Mouse (Mus musculus): ENCODE results near the gene Map4k5.

Gene Map4k5

GRCm38 (mm10) chr12:69892371-69893251 is at the start of gene Map4k5, which contains the start of gene Atl1:
Gene Map4k5 (minus strand): TSS chr12:69893200.
Gene Atl1 (plus strand): TSS chr12:69892614.
- DNase-seq (ENCODE audit: low read depth, low spot score) = peak; percentile 82

GRCm38 (mm10) chr12:69941655-69942329 is 48.8 kb upstream of the Map4k5 start:
- DNase-seq (ENCODE audit: low read depth, low spot score) = no peak

- DNase-seq (ENCODE audit: low read depth, low spot score) = no peak
Measured at GRCm38 (mm10) chr12:69939291-69939690, 46.3 kb upstream of the Map4k5 start.

GRCm38 (mm10) chr12:69937731-69938130 is 44.7 kb upstream of the Map4k5 start:
- DNase-seq (ENCODE audit: low read depth, low spot score) = no peak

- no peak for DNase-seq (ENCODE audit: low read depth, low spot score)
Measured at GRCm38 (mm10) chr12:69926716-69927115, 33.7 kb upstream of the Map4k5 start.

- DNase-seq (ENCODE audit: low read depth, low spot score) = peak; percentile 57
Measured at GRCm38 (mm10) chr12:69924012-69924411, 31.0 kb upstream of the Map4k5 start.

GRCm38 (mm10) chr12:69923603-69924002 is 30.6 kb upstream of the Map4k5 start:
- DNase-seq (ENCODE audit: low read depth, low spot score) = no peak

- no peak for DNase-seq (ENCODE audit: low read depth, low spot score)
Measured at GRCm38 (mm10) chr12:69923128-69923527, 30.1 kb upstream of the Map4k5 start.

- no peak for DNase-seq (ENCODE audit: low read depth, low spot score)
Measured at GRCm38 (mm10) chr12:69922099-69922498, 29.1 kb upstream of the Map4k5 start.

- DNase-seq (ENCODE audit: low read depth, low spot score) = no peak
Measured at GRCm38 (mm10) chr12:69917870-69918269, 24.9 kb upstream of the Map4k5 start.

GRCm38 (mm10) chr12:69912737-69913136 is 19.7 kb upstream of the Map4k5 start:
- DNase-seq (ENCODE audit: low read depth, low spot score) = no peak

- DNase-seq (ENCODE audit: low read depth, low spot score) = no peak
Measured at GRCm38 (mm10) chr12:69911906-69912305, 18.9 kb upstream of the Map4k5 start.

GRCm38 (mm10) chr12:69908511-69908900 is 15.5 kb upstream of the Map4k5 start:
- no peak for DNase-seq (ENCODE audit: low read depth, low spot score)

GRCm38 (mm10) chr12:69907667-69908510 is 14.9 kb upstream of the Map4k5 start:
- no peak for DNase-seq (ENCODE audit: low read depth, low spot score)

GRCm38 (mm10) chr12:69904991-69905390 is 12.0 kb upstream of the Map4k5 start:
- no peak for DNase-seq (ENCODE audit: low read depth, low spot score)

- DNase-seq (ENCODE audit: low read depth, low spot score) = no peak
Measured at GRCm38 (mm10) chr12:69898119-69898518, 5.1 kb upstream of the Map4k5 start.

GRCm38 (mm10) chr12:69895046-69895445 is 2.0 kb upstream of the Map4k5 start:
- DNase-seq (ENCODE audit: low read depth, low spot score) = no peak

- no peak for DNase-seq (ENCODE audit: low read depth, low spot score)
Measured at GRCm38 (mm10) chr12:69893927-69894326, 927 bp upstream of the Map4k5 start.

GRCm38 (mm10) chr12:69891721-69892120 is 1.3 kb downstream of the Map4k5 start:
- no peak for DNase-seq (ENCODE audit: low read depth, low spot score)

GRCm38 (mm10) chr12:69890476-69890875 is 2.5 kb downstream of the Map4k5 start:
- DNase-seq (ENCODE audit: low read depth, low spot score) = no peak

- DNase-seq (ENCODE audit: low read depth, low spot score) = no peak
Measured at GRCm38 (mm10) chr12:69890051-69890450, 2.9 kb downstream of the Map4k5 start.

GRCm38 (mm10) chr12:69888345-69888744 is 4.7 kb downstream of the Map4k5 start:
- no peak for DNase-seq (ENCODE audit: low read depth, low spot score)
